Mouse (Mus musculus): Measurements from ENCODE around the gene Gm49395. TPM values are rescaled to one million over a fixed set of nuclear protein-coding genes. Genes with fewer than 3 reads are reported as not detected.
A peak's percentile ranks its signal among the peaks of the same experiment; 100 is the strongest.

Gene Gm49395
- 2.0 and 3.7 TPM in 2 replicates for polyA plus RNA-seq (2014; fragmentation: Nextera tagmentation; extraction: Ambion mirVana)

DNA sequence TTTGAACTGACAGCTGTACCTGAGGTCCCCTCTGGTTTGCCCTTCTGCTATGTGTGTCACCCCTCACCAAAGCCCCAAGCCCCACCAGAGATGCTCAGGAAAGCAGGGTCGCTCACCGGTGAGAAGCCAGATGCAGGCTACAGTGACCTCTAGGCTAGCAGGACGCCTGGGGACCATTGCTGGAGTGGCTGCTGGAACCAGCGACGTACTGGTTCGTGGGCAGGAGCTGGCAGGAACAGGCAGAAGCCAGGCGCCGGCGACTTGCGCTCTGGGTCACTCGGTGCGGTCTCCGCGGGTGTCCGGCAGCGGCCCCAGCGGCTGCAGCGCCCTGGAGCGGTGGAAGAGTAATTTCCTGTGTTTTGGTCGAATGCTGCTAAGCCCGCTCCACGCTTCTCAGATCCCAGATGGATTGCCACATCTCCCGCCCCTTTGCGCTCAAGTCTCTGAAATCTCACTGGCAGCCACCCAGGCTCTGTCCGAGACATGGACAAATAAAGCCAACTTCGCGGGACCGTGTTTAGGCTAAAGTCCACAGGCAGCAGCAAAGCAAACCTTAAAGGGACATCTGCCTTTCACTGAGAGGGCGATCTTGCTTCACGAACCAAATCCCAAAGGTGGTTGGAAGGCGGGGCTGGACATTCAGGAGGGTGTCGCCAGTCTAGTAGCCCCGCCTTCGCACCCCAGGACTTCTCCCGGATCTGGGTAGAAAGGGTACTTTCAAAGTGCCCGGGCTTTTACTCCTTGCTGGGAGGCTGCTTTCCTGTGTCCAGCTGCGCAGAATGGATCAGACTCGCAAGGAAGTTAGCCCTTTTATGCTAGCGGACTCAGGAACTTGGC lies at the start of gene Gm49395, which contains the start of gene Itga1:
TSS of gene Gm49395 (minus strand) at position 567 of the 837 bp plus-strand sequence.
TSS of gene Itga1 (minus strand) at position 610 of the 837 bp plus-strand sequence.
- DNase-seq (ENCODE audit: low spot score) (peak; percentile 67), ATAC-seq (replicated peaks; ENCODE audit: low FRiP score) (peak; percentile 78)
- Histone ChIP-seq H3K27me3 (replicated peaks; ENCODE audit: control insufficient read depth, insufficient read depth, low read length) (peaks cover 19% of the 10 kb centered on the region), H3K4me3 (ENCODE audit: low read depth, low read length) (peak within 1 kb of the TSS; percentile 48), H3K9ac (ENCODE audit: low read depth, low read length) (peak within 1 kb of the TSS; percentile 46), H3K4me2 (peak within 1 kb of the TSS; percentile 80), H3K4me1 (replicated peaks; ENCODE audit: control insufficient read depth, insufficient read depth, low read length) (no peaks in the 10 kb centered on the region), H3K36me3 (ENCODE audit: control insufficient read depth, insufficient read depth, low read length) (no peaks in the 10 kb centered on the region), H3K27ac (ENCODE audit: low read depth, low read length) (peak within 1 kb of the TSS; percentile 19; the same call in 1 of the 2 replicates), H3K9me3 (ENCODE audit: control insufficient read depth, low read length) (no peaks in the 10 kb centered on the region)
- WGBS = 1% methylated on average over 39 of the region's 39 CpGs

DNA sequence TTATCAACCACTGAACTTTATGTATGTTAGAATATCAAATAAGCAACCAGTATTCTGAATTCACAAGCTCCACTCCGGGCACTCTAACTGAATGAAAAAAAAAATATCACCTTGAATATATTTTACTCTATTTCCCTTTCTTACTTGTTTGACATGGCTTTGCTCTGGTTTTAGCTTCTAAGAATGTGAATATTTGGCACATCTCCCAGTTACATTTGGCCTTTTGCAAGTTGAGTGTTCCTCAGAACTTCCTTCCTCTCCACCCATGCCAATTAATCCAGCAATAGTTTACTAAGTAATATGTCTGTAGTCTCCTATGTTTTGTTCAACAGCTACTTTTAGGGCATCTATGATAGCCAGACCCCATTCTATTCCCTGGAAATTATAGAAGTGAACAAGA lies 48.9 kb upstream of the Gm49395 start:
- no peaks in the 10 kb centered on the region for H3K9me3 ChIP-seq (ENCODE audit: control insufficient read depth, low read length)
- no peak overlapping the region for H3K27ac ChIP-seq (ENCODE audit: low read depth, low read length)
- no peaks in the 10 kb centered on the region for H3K4me1 ChIP-seq (replicated peaks; ENCODE audit: control insufficient read depth, insufficient read depth, low read length)
- H3K9ac ChIP-seq (ENCODE audit: low read depth, low read length) = no peak overlapping the region
- DNase-seq (ENCODE audit: low spot score) = no peak
- H3K27me3 ChIP-seq (replicated peaks; ENCODE audit: control insufficient read depth, insufficient read depth, low read length) = no peaks in the 10 kb centered on the region
- H3K4me3 ChIP-seq (ENCODE audit: low read depth, low read length) = no peak overlapping the region
- no peaks in the 10 kb centered on the region for H3K36me3 ChIP-seq (ENCODE audit: control insufficient read depth, insufficient read depth, low read length)
- WGBS = 100% methylated on average over 1 of the region's 1 CpGs
- ATAC-seq (replicated peaks; ENCODE audit: low FRiP score) = no peak
- H3K4me2 ChIP-seq = no peak overlapping the region

DNA sequence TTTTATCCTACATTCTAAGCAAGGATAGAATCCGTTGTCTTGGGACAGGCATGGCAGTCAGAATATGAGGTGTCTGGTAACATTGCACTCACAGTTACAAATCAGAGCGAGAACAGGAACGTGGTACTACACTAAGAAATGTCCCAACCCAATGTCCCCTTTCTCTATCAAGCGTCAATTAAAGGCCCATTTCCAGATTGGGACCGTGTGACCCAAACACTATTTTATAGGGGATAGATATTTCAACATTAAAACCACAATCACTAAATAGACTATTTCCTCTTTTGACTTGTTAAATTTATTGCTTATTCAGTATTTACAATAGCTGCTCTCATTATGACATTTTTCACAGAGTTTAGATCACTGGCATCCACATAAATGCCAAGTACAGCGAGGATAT lies 48.1 kb upstream of the Gm49395 start:
- DNase-seq (ENCODE audit: low spot score) (no peak), ATAC-seq (replicated peaks; ENCODE audit: low FRiP score) (no peak)
- no peaks in the 10 kb centered on the region for H3K4me1 ChIP-seq (replicated peaks; ENCODE audit: control insufficient read depth, insufficient read depth, low read length)
- H3K4me2 ChIP-seq = no peak overlapping the region
- H3K9ac ChIP-seq (ENCODE audit: low read depth, low read length) = no peak overlapping the region
- 84% methylated on average over 6 of the region's 6 CpGs for WGBS
- H3K4me3 ChIP-seq (ENCODE audit: low read depth, low read length) = no peak overlapping the region
- no peaks in the 10 kb centered on the region for H3K9me3 ChIP-seq (ENCODE audit: control insufficient read depth, low read length)
- no peak overlapping the region for H3K27ac ChIP-seq (ENCODE audit: low read depth, low read length)
- H3K27me3 ChIP-seq (replicated peaks; ENCODE audit: control insufficient read depth, insufficient read depth, low read length) = no peaks in the 10 kb centered on the region
- H3K36me3 ChIP-seq (ENCODE audit: control insufficient read depth, insufficient read depth, low read length) = no peaks in the 10 kb centered on the region

DNA sequence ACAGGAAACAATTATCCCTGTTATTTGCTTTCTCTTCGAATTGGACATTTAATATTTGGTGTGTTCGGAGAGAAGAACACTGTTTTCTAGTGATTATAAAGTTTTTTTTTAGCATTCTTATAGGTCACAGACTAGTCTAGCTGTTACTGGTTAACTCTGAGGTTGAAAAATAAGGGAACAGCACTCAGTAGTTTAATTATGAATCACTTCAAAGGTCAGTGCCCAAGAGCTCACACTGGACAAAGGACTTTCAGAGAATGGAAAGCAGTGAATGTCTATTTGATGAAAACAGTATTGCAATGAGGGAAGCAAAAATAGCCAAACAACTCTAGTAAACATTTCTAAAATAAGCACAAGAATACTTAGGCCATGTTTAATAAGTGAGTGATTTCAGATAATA lies 41.9 kb upstream of the Gm49395 start:
- no peak overlapping the region for H3K4me2 ChIP-seq
- DNase-seq (ENCODE audit: low spot score) (no peak), ATAC-seq (replicated peaks; ENCODE audit: low FRiP score) (no peak)
- no peaks in the 10 kb centered on the region for H3K36me3 ChIP-seq (ENCODE audit: control insufficient read depth, insufficient read depth, low read length)
- no peaks in the 10 kb centered on the region for H3K27me3 ChIP-seq (replicated peaks; ENCODE audit: control insufficient read depth, insufficient read depth, low read length)
- no peak overlapping the region for H3K4me3 ChIP-seq (ENCODE audit: low read depth, low read length)
- no peak overlapping the region for H3K27ac ChIP-seq (ENCODE audit: low read depth, low read length)
- no peaks in the 10 kb centered on the region for H3K9me3 ChIP-seq (ENCODE audit: control insufficient read depth, low read length)
- WGBS = 92% methylated on average over 2 of the region's 2 CpGs
- no peaks in the 10 kb centered on the region for H3K4me1 ChIP-seq (replicated peaks; ENCODE audit: control insufficient read depth, insufficient read depth, low read length)
- no peak overlapping the region for H3K9ac ChIP-seq (ENCODE audit: low read depth, low read length)

DNA sequence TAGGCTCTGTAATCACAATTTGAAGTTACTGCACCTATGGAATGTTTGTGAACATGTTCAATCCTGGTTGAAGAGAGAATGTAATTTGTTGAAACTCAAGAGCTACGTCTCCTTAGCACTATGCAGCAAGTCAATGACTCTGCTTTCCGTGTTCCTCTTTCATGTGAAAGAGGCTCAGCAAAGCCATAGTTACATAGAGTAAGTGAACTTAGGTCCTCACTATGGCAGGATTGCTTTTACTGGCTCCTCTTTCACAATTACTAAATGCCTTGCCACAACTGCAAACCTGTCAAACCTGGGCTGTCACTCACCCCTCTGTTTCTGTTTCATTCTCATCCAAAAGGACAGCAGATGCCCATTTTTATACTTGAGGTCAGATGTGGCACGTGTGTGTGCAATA lies 40.3 kb upstream of the Gm49395 start:
- H3K4me2 ChIP-seq = no peak overlapping the region
- H3K9ac ChIP-seq (ENCODE audit: low read depth, low read length) = no peak overlapping the region
- no peak for DNase-seq (ENCODE audit: low spot score)
- H3K36me3 ChIP-seq (ENCODE audit: control insufficient read depth, insufficient read depth, low read length) = no peaks in the 10 kb centered on the region
- H3K27ac ChIP-seq (ENCODE audit: low read depth, low read length) = no peak overlapping the region
- no peak for ATAC-seq (replicated peaks; ENCODE audit: low FRiP score)
- H3K4me3 ChIP-seq (ENCODE audit: low read depth, low read length) = no peak overlapping the region
- H3K27me3 ChIP-seq (replicated peaks; ENCODE audit: control insufficient read depth, insufficient read depth, low read length) = no peaks in the 10 kb centered on the region
- no peaks in the 10 kb centered on the region for H3K4me1 ChIP-seq (replicated peaks; ENCODE audit: control insufficient read depth, insufficient read depth, low read length)
- 75% methylated on average over 3 of the region's 3 CpGs for WGBS
- no peaks in the 10 kb centered on the region for H3K9me3 ChIP-seq (ENCODE audit: control insufficient read depth, low read length)

DNA sequence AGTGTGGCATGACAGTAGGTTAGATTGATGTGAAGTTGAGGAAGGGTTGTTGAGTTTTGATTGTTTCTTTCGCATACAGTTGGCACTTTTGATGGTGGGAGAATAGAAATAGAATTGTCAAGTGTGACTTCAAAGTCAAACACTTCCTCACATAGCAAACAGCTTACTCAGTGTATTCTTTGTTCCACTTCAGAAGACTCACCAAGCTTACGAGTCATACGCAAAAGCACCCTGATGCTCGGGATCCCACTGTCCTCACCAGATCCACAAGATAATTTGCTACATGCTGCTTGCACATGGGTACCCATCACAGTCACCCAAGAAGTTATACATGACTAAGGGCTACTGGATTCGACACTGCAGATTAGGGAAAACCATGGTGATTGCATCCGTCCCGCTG lies 36.8 kb upstream of the Gm49395 start:
- 89% methylated on average over 7 of the region's 7 CpGs for WGBS
- ATAC-seq (replicated peaks; ENCODE audit: low FRiP score) (no peak), DNase-seq (ENCODE audit: low spot score) (no peak)
- Histone ChIP-seq H3K4me1 (replicated peaks; ENCODE audit: control insufficient read depth, insufficient read depth, low read length) (no peaks in the 10 kb centered on the region), H3K27me3 (replicated peaks; ENCODE audit: control insufficient read depth, insufficient read depth, low read length) (no peaks in the 10 kb centered on the region), H3K4me2 (no peak overlapping the region), H3K27ac (ENCODE audit: low read depth, low read length) (no peak overlapping the region), H3K4me3 (ENCODE audit: low read depth, low read length) (no peak overlapping the region), H3K9ac (ENCODE audit: low read depth, low read length) (no peak overlapping the region), H3K9me3 (ENCODE audit: control insufficient read depth, low read length) (no peaks in the 10 kb centered on the region), H3K36me3 (ENCODE audit: control insufficient read depth, insufficient read depth, low read length) (no peaks in the 10 kb centered on the region)

DNA sequence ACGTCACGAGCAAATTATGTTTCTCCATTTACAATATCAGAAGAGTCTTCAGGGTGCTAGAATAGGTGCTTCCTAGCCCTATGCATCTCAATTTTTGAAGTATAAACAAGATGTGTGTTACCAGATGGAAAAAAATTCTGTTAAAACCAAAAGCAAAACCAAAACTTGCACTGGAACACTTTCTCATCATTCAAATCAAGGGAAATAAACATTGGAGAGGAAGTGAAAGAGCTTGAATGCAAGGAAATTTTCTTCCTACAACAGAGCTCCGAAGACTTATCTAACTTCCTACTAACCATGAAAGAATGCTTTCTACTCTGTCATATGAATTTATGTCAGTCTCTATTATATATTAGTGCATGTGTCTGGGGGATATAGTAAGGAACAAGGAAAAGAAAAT lies 35.0 kb upstream of the Gm49395 start:
- no peaks in the 10 kb centered on the region for H3K36me3 ChIP-seq (ENCODE audit: control insufficient read depth, insufficient read depth, low read length)
- no peak overlapping the region for H3K4me2 ChIP-seq
- ATAC-seq (replicated peaks; ENCODE audit: low FRiP score) (no peak), DNase-seq (ENCODE audit: low spot score) (no peak)
- no peaks in the 10 kb centered on the region for H3K27me3 ChIP-seq (replicated peaks; ENCODE audit: control insufficient read depth, insufficient read depth, low read length)
- WGBS = 82% methylated on average over 3 of the region's 3 CpGs
- no peak overlapping the region for H3K9ac ChIP-seq (ENCODE audit: low read depth, low read length)
- H3K4me1 ChIP-seq (replicated peaks; ENCODE audit: control insufficient read depth, insufficient read depth, low read length) = no peaks in the 10 kb centered on the region
- no peak overlapping the region for H3K4me3 ChIP-seq (ENCODE audit: low read depth, low read length)
- H3K27ac ChIP-seq (ENCODE audit: low read depth, low read length) = no peak overlapping the region
- H3K9me3 ChIP-seq (ENCODE audit: control insufficient read depth, low read length) = no peaks in the 10 kb centered on the region

DNA sequence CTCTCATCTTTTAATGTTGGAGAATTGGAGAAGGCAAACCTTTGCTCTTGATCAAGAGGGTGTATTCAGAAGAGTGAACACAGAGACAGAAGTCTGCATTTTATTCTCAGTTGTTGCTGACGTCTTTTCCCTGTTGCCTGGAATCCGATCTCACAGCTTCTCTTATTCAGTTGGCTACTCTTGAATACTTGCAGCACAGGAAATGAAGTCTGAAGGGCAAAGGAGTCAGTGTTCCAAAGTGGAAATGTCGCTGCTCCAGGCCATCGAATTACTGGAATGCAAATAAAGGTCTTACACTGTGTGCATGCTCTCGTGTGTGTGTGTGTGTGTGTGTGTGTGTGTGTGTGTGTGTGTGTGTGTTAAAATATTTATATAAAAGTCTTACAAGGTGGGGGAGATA lies 30.7 kb upstream of the Gm49395 start:
- Histone ChIP-seq H3K9ac (ENCODE audit: low read depth, low read length) (no peak overlapping the region), H3K4me2 (no peak overlapping the region), H3K4me1 (replicated peaks; ENCODE audit: control insufficient read depth, insufficient read depth, low read length) (no peaks in the 10 kb centered on the region), H3K4me3 (ENCODE audit: low read depth, low read length) (no peak overlapping the region), H3K36me3 (ENCODE audit: control insufficient read depth, insufficient read depth, low read length) (no peaks in the 10 kb centered on the region), H3K9me3 (ENCODE audit: control insufficient read depth, low read length) (no peaks in the 10 kb centered on the region), H3K27ac (ENCODE audit: low read depth, low read length) (no peak overlapping the region), H3K27me3 (replicated peaks; ENCODE audit: control insufficient read depth, insufficient read depth, low read length) (no peaks in the 10 kb centered on the region)
- 45% methylated on average over 5 of the region's 5 CpGs for WGBS
- ATAC-seq (replicated peaks; ENCODE audit: low FRiP score) (no peak), DNase-seq (ENCODE audit: low spot score) (no peak)

DNA sequence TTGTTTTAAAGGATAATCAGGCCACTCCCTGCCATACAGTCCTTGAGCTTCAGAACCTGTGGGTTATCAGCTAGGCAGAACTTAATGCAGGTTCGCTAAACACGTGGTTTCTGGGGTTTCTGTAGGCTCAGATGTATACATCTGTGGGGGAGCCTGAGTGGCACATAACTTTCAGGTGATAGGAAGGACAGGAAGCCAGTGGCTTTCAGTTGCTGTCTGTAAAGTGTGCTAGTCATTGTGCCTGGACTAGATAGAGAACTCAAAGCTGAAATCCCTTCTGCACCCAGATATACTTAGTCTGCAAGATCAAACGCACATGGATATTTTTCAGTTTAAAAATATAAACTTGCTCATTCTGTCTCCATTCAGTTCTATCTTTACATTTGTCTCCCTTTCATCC lies 29.7 kb upstream of the Gm49395 start:
- 34% methylated on average over 3 of the region's 3 CpGs for WGBS
- DNase-seq (ENCODE audit: low spot score) (no peak), ATAC-seq (replicated peaks; ENCODE audit: low FRiP score) (peak; percentile 61)

More for the DNA sequence above, 29.7 kb upstream of the Gm49395 start:
- no peak overlapping the region for H3K27ac ChIP-seq (ENCODE audit: low read depth, low read length)
- H3K4me2 ChIP-seq = no peak overlapping the region
- no peak overlapping the region for H3K9ac ChIP-seq (ENCODE audit: low read depth, low read length)
- no peak overlapping the region for H3K4me3 ChIP-seq (ENCODE audit: low read depth, low read length)
- no peaks in the 10 kb centered on the region for H3K9me3 ChIP-seq (ENCODE audit: control insufficient read depth, low read length)
- no peaks in the 10 kb centered on the region for H3K4me1 ChIP-seq (replicated peaks; ENCODE audit: control insufficient read depth, insufficient read depth, low read length)
- no peaks in the 10 kb centered on the region for H3K27me3 ChIP-seq (replicated peaks; ENCODE audit: control insufficient read depth, insufficient read depth, low read length)
- H3K36me3 ChIP-seq (ENCODE audit: control insufficient read depth, insufficient read depth, low read length) = no peaks in the 10 kb centered on the region
